23 mouse cellular contexts compared by ENCODE assay signal in the genomic region with DNA sequence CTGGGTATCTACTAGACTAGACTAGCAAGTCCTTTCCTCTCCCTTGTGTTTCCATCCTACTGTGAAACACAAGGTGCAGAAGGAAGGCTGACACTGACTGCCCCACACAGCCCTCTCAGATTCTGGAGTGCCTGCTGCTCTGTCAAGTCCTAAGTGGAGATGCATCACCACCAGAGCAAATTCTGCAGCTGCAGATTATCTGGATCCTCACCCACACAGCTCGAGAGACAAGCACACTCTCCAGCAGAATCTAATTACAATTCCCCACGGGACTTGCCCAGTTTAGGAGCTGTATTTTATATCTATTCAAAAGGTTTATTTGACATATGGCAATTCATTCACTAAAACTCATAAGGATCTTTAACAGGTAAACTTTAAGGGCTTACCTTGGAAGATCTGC.
"Had no signal": no experiment of that assay in that cellular context is flagged by ENCODE, and none has a peak within 500 bp of the region (broad histone marks: within the 10 kb centered on the region; RNA-seq: fewer than 3 reads in every experiment).

No protein-coding gene starts in this region.

- H3K27ac ChIP-seq: limb, embryonic 10.5 days; limb, embryonic 13.5 days; liver, embryonic 12.5 days; liver, embryonic 15.5 days; lung, embryonic 15.5 days; neural tube, embryonic 13.5 days; stomach, postnatal 0 days had no signal

- H3K27me3 ChIP-seq: limb, embryonic 13.5 days; liver, embryonic 12.5 days; liver, embryonic 15.5 days; lung, embryonic 15.5 days; megakaryocyte, embryonic 14.5 days; neural tube, embryonic 13.5 days had no signal

- H3K4me3 ChIP-seq: limb, embryonic 10.5 days; limb, embryonic 13.5 days; liver, embryonic 12.5 days; liver, embryonic 15.5 days; lung, embryonic 15.5 days; megakaryocyte, embryonic 14.5 days; myocyte; neural tube, embryonic 13.5 days had no signal

- H3K4me1 ChIP-seq: limb, embryonic 10.5 days; limb, embryonic 13.5 days; lung, embryonic 15.5 days; neural tube, embryonic 13.5 days had no signal

- DNase-seq: kidney, adult 18-20 months; kidney, adult 9 months; kidney, postnatal 14 days; kidney, postnatal 4 days; liver; lung, adult 18-20 months; lung, postnatal 10 days; lung, postnatal 36 days; retina, postnatal 1 day; right cerebral cortex, postnatal 14 days; right cerebral cortex, postnatal 4 days; thymus, adult 2 months; thymus, postnatal 14 days; thymus, postnatal 4 days had no signal

- H3K9me3 ChIP-seq: limb, embryonic 10.5 days; limb, embryonic 13.5 days; liver, embryonic 12.5 days; liver, embryonic 15.5 days; lung, embryonic 15.5 days; megakaryocyte, embryonic 14.5 days; neural tube, embryonic 13.5 days had no signal

- H3K9ac ChIP-seq: limb, embryonic 13.5 days; liver, embryonic 12.5 days; liver, embryonic 15.5 days; lung, embryonic 15.5 days; neural tube, embryonic 13.5 days had no signal
